Mouse (Mus musculus) layer of hippocampus, adult 8-10 months (tissue): ENCODE measurements at regions not wholly inside any gene's neighbourhood (a gene's known extent, or its start where the extent isn't known, plus 50 kb on each side); places are given as distances from the start of the nearest gene placed in this dataset.

Experiments
- DNase-seq, 2 experiments: peaks; one replicate each; pipeline ENCODE4 v3.0.0; 2022; ENCODE audit warnings: low spot score in 2 of 2

GRCm38 (mm10) chr1:5382372-5382771 is 574.7 kb downstream of the Gm37988 start:
- peak in 1 of 2 experiments; percentile 7 for DNase-seq
